Mouse (Mus musculus): ENCODE data around the gene Cpt1b.

DNA sequence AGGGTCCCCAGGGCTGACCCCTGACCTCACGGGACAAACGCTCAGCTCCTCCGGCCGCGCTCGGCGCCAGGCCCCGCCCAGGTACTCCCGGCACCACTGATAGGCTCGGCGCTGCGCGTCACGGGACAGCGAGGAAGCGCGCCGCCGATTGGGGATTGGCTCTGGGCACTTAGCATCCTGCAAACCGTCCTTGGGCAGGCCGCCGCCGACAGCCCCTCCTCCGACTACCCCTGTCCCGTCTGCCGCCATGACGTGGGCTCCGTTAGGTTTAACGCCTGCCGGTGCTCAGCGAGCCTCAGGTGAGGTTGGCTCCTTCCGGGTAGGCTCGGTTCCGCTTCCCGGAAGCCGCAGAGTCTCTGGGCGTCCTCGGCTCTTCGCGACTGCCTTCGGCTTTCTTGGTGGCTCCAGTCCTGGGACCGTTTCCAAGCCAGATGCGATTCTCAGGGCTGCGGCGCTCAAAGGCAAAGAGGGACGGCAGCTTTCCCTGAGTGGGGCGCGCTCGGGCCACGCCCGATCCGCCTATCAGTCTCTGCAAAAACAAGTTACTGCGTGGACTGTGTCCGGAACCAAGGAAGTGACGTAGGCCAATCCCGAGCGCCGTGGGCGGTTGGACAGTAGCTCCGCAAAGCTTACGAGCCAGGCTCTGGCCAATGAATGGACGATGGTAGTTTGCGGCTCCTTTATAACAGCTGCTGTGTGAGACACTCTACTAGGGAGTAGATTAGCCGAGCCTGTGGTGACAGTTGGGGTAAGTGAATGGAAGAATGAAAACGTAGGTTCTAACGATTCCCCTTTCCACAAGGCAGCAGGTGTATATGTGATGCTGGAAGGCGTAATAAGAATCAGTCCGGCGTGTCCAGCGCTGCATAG, 3.9 kb upstream of the Cpt1b start, which contains the start of the genes C730034F03Rik, Gm44502 and Chkb:
- TF ChIP-seq CTCF (IDR thresholded peaks at IDR 0.05; ENCODE audit: control insufficient read depth, insufficient read depth, insufficient replicate concordance, low read depth, low read length): no peak
- TF ChIP-seq POLR2A (IDR thresholded peaks at IDR 0.05; ENCODE audit: control insufficient read depth, low read depth, low read length): peak; percentile 75

Measured in testis, adult 2 months (tissue).